Mouse (Mus musculus): ENCODE data around the gene 4930579F01Rik. TPM values are rescaled to one million over a fixed set of nuclear protein-coding genes. Genes with fewer than 3 reads are reported as not detected.

Gene 4930579F01Rik
- polyA plus RNA-seq, 1 experiment from 2014 or later = not detected

DNA sequence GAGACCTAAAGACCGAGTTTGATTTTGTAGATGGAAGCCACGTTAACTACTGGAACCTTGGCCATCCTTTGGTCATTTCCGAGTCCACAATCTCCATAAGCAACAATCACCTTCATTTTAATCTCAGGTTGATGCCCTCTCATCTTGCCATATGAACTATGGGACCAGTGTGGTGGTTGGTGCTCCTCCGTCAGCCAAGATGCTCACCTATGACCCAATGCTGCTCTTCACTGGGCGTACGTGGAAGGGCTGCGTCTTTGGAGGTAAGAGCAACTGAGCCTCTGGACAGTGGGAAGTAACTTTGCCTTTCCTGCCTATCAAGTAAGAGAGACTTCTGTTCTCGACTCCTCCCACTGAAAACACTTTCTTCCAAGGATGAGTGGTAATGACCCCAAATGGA, 34.2 kb upstream of the 4930579F01Rik start:
- whole genome bisulfite sequencing = 95% methylated on average over 8 of the region's 8 CpGs
- Histone ChIP-seq H3K4me3 (replicated peaks) (no peak overlapping the region), H3K4me1 (peaks cover 5% of the 10 kb centered on the region; the same call in 1 of the 2 replicates), H3K27me3 (no peaks in the 10 kb centered on the region), H3K9me3 (no peaks in the 10 kb centered on the region), H3K36me3 (replicated peaks) (no peaks in the 10 kb centered on the region), H3K27ac (no peak overlapping the region), H3K4me2 (no peak overlapping the region), H3K9ac (no peak overlapping the region)
- no peak for ATAC-seq (ENCODE audit: low FRiP score)

DNA sequence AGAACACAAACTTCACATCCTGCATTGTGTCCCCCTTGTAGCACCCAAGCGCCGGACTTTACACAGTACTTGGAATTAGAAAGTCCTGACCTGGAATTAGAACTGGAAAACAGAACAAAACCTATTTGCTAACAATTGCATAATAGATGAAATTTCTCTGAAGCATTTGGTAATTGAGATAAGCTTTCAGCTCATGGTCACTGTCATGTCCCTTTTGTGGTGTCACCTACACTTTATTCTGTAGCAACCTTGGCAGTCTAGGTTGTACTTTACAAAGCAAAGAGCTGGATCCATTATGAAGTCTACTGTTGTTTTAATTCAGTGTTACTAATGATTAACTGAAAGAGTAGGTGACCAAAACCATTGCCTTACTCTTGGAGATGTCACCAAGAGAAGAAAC, 33.5 kb upstream of the 4930579F01Rik start:
- no peaks in the 10 kb centered on the region for H3K27me3 ChIP-seq
- no peak overlapping the region for H3K27ac ChIP-seq
- no peaks in the 10 kb centered on the region for H3K36me3 ChIP-seq (replicated peaks)
- no peaks in the 10 kb centered on the region for H3K9me3 ChIP-seq
- H3K4me1 ChIP-seq = peaks cover 5% of the 10 kb centered on the region; the same call in 1 of the 2 replicates
- H3K4me2 ChIP-seq = no peak overlapping the region
- 91% methylated on average over 2 of the region's 2 CpGs for WGBS
- H3K4me3 ChIP-seq (replicated peaks) = no peak overlapping the region
- ATAC-seq (ENCODE audit: low FRiP score) = no peak
- no peak overlapping the region for H3K9ac ChIP-seq

GRCm38 (mm10) chr3:138226476-138226875, 32.9 kb upstream of the 4930579F01Rik start:
- no peaks in the 10 kb centered on the region for H3K27me3 ChIP-seq
- no peaks in the 10 kb centered on the region for H3K36me3 ChIP-seq (replicated peaks)
- WGBS = 96% methylated on average over 6 of the region's 6 CpGs
- H3K4me3 ChIP-seq (replicated peaks) = no peak overlapping the region
- no peak overlapping the region for H3K27ac ChIP-seq
- H3K4me2 ChIP-seq = no peak overlapping the region
- ATAC-seq (ENCODE audit: low FRiP score) = no peak
- no peaks in the 10 kb centered on the region for H3K9me3 ChIP-seq
- H3K9ac ChIP-seq = no peak overlapping the region
- peaks cover 5% of the 10 kb centered on the region; the same call in 1 of the 2 replicates for H3K4me1 ChIP-seq

DNA sequence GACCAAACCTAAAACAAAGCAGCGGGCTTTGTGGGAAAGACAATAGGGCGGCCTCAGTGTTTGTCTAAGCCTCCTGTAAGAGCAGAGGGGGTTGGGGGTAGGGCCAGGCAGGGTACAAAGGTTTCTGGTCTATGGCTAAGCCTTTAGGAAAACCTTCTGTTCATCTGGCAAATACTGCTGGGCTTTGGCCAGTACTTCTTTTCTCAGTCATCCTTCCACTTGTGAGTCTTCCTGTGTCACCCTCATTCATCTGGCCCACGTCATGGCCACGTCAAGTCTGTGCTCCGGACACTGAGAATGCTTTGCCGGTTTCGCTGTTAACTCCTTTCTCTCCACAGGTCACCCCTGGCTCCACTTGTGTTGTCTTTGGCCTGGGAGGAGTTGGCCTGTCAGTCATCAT, 32.2 kb upstream of the 4930579F01Rik start:
- WGBS = 48% methylated on average over 7 of the region's 7 CpGs
- no peaks in the 10 kb centered on the region for H3K9me3 ChIP-seq
- no peaks in the 10 kb centered on the region for H3K27me3 ChIP-seq
- no peak overlapping the region for H3K27ac ChIP-seq
- no peak overlapping the region for H3K4me3 ChIP-seq (replicated peaks)
- no peak overlapping the region for H3K9ac ChIP-seq
- peaks cover 5% of the 10 kb centered on the region; the same call in 1 of the 2 replicates for H3K4me1 ChIP-seq
- no peak overlapping the region for H3K4me2 ChIP-seq
- H3K36me3 ChIP-seq (replicated peaks) = no peaks in the 10 kb centered on the region
- ATAC-seq (ENCODE audit: low FRiP score) = no peak

GRCm38 (mm10) chr3:138225331-138225730, 31.7 kb upstream of the 4930579F01Rik start:
- WGBS = 75% methylated on average over 7 of the region's 7 CpGs
- no peak for ATAC-seq (ENCODE audit: low FRiP score)
- Histone ChIP-seq H3K4me1 (peaks cover 5% of the 10 kb centered on the region; the same call in 1 of the 2 replicates), H3K9me3 (no peaks in the 10 kb centered on the region), H3K27ac (no peak overlapping the region), H3K27me3 (no peaks in the 10 kb centered on the region), H3K36me3 (replicated peaks) (no peaks in the 10 kb centered on the region), H3K9ac (no peak overlapping the region), H3K4me2 (no peak overlapping the region), H3K4me3 (replicated peaks) (no peak overlapping the region)

DNA sequence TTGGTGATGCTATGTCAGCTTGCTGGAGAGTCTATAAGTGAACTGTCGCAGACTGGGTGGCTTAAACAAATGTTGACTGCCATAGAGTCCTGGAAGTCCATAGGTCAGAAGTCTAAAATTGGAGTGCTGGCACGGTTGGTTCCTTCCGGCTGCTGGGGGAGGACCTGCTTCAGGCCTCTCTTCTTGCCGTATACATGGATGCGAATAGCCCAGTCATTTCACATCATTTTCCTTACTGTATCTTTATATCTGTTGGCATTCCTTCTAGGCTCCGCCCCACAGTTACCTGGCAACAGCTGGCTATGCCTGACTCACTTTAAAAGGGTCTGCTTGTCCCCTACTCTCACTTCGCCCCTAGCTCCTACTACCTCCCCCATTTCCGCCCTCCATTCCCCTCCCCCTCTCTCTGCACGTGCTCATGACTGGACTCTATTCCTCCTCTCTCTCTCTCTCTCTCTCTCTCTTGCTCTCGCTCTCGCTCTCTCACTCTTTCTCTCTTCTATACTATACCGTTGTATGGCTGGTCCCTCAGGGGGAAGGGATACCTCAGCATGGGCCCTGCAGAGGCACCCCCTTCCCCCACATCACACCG, 30.8 kb upstream of the 4930579F01Rik start:
- 87% methylated on average over 13 of the region's 13 CpGs for WGBS
- Histone ChIP-seq H3K36me3 (replicated peaks) (no peaks in the 10 kb centered on the region), H3K4me2 (no peak overlapping the region), H3K27ac (no peak overlapping the region), H3K4me3 (replicated peaks) (no peak overlapping the region), H3K9ac (no peak overlapping the region), H3K4me1 (peaks cover 5% of the 10 kb centered on the region; the same call in 1 of the 2 replicates), H3K9me3 (no peaks in the 10 kb centered on the region), H3K27me3 (no peaks in the 10 kb centered on the region)
- ATAC-seq (ENCODE audit: low FRiP score) = no peak

GRCm38 (mm10) chr3:138222952-138223351, 29.3 kb upstream of the 4930579F01Rik start:
- Histone ChIP-seq H3K9ac (no peak overlapping the region), H3K4me1 (peaks cover 5% of the 10 kb centered on the region; the same call in 1 of the 2 replicates), H3K27ac (no peak overlapping the region), H3K36me3 (replicated peaks) (no peaks in the 10 kb centered on the region), H3K27me3 (no peaks in the 10 kb centered on the region), H3K9me3 (no peaks in the 10 kb centered on the region), H3K4me2 (no peak overlapping the region), H3K4me3 (replicated peaks) (no peak overlapping the region)
- peak; percentile 65; the same call in 1 of the 2 replicates for ATAC-seq (ENCODE audit: low FRiP score)
- 56% methylated on average over 5 of the region's 5 CpGs for WGBS

GRCm38 (mm10) chr3:138222511-138222910, 28.9 kb upstream of the 4930579F01Rik start:
- Histone ChIP-seq H3K9ac (no peak overlapping the region), H3K27me3 (no peaks in the 10 kb centered on the region), H3K4me3 (replicated peaks) (no peak overlapping the region), H3K9me3 (no peaks in the 10 kb centered on the region), H3K4me2 (no peak overlapping the region), H3K4me1 (peaks cover 5% of the 10 kb centered on the region; the same call in 1 of the 2 replicates), H3K36me3 (replicated peaks) (no peaks in the 10 kb centered on the region), H3K27ac (no peak overlapping the region)
- WGBS = 72% methylated on average over 4 of the region's 4 CpGs
- no peak for ATAC-seq (ENCODE audit: low FRiP score)

- ATAC-seq (ENCODE audit: low FRiP score) = no peak
Measured at GRCm38 (mm10) chr3:138221116-138221515, 27.5 kb upstream of the 4930579F01Rik start.

GRCm38 (mm10) chr3:138217631-138218264, 24.1 kb upstream of the 4930579F01Rik start, which contains the start of gene Adh7:
Gene Adh7, plus strand, starts transcription at chr3:138217760.
- H3K9me3 ChIP-seq = no peaks in the 10 kb centered on the region
- 78% methylated on average over 10 of the region's 10 CpGs for WGBS
- H3K4me2 ChIP-seq = no peak within 1 kb of the TSS
- no peak within 1 kb of the TSS for H3K27ac ChIP-seq
- H3K4me3 ChIP-seq (replicated peaks) = no peak within 1 kb of the TSS
- H3K9ac ChIP-seq = no peak within 1 kb of the TSS
- no peaks in the 10 kb centered on the region for H3K27me3 ChIP-seq
- H3K4me1 ChIP-seq = peaks cover 7% of the 10 kb centered on the region
- no peaks in the 10 kb centered on the region for H3K36me3 ChIP-seq (replicated peaks)
- ATAC-seq (ENCODE audit: low FRiP score) = no peak

More at GRCm38 (mm10) chr3:138221116-138221515, 27.5 kb upstream of the 4930579F01Rik start:
- H3K9ac ChIP-seq = no peak overlapping the region
- H3K9me3 ChIP-seq = no peaks in the 10 kb centered on the region
- WGBS = 84% methylated on average over 11 of the region's 11 CpGs
- H3K4me3 ChIP-seq (replicated peaks) = no peak overlapping the region
- no peaks in the 10 kb centered on the region for H3K27me3 ChIP-seq
- peaks cover 5% of the 10 kb centered on the region; the same call in 1 of the 2 replicates for H3K4me1 ChIP-seq
- no peaks in the 10 kb centered on the region for H3K36me3 ChIP-seq (replicated peaks)
- no peak overlapping the region for H3K4me2 ChIP-seq
- no peak overlapping the region for H3K27ac ChIP-seq

DNA sequence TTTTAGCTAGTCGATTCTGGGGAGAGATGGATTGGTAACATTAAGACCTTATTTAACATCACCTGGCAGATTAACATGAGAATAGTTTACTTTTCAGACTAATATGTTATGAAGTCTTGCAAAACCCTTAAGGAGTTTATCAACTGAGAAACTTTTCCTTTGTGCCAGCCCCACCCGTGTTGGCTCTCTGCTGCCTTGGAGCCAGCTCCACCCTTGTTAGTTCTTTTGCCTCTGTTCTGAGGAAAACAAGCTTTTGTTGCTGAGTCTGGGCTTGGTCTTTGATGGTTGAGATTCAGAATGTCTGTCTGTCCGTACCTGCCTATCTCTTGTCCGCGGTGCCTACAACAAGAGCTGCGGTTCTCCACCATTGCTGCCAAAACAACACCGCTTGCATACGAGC, 22.5 kb upstream of the 4930579F01Rik start:
- no peak for ATAC-seq (ENCODE audit: low FRiP score)
- Histone ChIP-seq H3K9ac (no peak overlapping the region), H3K9me3 (no peaks in the 10 kb centered on the region), H3K4me3 (replicated peaks) (no peak overlapping the region), H3K36me3 (replicated peaks) (no peaks in the 10 kb centered on the region), H3K27me3 (no peaks in the 10 kb centered on the region), H3K4me1 (peaks cover 7% of the 10 kb centered on the region), H3K27ac (no peak overlapping the region), H3K4me2 (no peak overlapping the region)
- 73% methylated on average over 8 of the region's 8 CpGs for WGBS

GRCm38 (mm10) chr3:138215395-138215989, 21.9 kb upstream of the 4930579F01Rik start:
- WGBS = 15% methylated on average over 11 of the region's 11 CpGs
- Histone ChIP-seq H3K4me3 (replicated peaks) (no peak overlapping the region), H3K27ac (no peak overlapping the region), H3K9me3 (no peaks in the 10 kb centered on the region), H3K4me2 (no peak overlapping the region), H3K36me3 (replicated peaks) (no peaks in the 10 kb centered on the region), H3K27me3 (no peaks in the 10 kb centered on the region), H3K4me1 (peaks cover 7% of the 10 kb centered on the region), H3K9ac (no peak overlapping the region)
- ATAC-seq (ENCODE audit: low FRiP score) = peak; percentile 57; the same call in 1 of the 2 replicates
